Mouse (Mus musculus): ENCODE measurements around the gene Vps13d. TPM values are rescaled to one million over a fixed set of nuclear protein-coding genes. Genes with fewer than 3 reads are reported as not detected.
A peak's percentile ranks its signal among the peaks of the same experiment; 100 is the strongest.

Vps13d gene
- polyA plus RNA-seq, 1 experiment from 2014 or later, result 7.9 TPM

DNA sequence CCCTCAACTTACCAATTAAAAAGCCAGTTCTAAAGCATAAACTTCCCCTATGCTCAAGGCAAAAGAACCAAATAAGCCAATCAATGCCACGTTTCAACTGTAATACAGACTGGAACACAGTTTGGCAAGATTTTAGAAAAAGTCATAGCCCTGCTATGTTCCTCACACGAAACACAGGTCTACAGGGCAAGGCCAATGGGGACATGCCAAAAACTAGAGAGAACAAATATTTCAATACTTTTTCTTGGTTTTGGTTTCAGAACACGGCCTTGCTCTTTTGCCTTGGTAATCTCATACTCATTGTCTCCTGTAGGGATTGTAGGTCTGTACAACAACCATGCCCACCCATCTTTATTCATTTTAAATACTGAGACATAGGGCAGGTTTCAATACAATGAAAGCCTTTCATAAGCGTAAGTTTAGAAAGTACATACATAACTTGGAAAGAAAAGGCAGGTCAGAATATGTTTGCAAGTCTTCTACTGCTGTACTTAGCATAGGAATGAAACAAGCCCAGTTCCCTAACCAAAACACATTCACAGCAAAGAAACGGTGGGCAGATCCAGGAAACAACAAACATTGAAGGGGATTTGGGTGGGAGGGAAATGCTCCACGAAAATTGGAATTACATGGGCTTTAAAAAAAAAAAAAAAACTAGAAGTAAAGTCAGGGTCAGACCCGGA, 128.3 kb downstream of the Vps13d start:
- no peaks in the 10 kb centered on the region; the same call in 1 of the 2 replicates for H3K36me3 ChIP-seq (ENCODE audit: control insufficient read depth, insufficient read depth, low read length)

DNA sequence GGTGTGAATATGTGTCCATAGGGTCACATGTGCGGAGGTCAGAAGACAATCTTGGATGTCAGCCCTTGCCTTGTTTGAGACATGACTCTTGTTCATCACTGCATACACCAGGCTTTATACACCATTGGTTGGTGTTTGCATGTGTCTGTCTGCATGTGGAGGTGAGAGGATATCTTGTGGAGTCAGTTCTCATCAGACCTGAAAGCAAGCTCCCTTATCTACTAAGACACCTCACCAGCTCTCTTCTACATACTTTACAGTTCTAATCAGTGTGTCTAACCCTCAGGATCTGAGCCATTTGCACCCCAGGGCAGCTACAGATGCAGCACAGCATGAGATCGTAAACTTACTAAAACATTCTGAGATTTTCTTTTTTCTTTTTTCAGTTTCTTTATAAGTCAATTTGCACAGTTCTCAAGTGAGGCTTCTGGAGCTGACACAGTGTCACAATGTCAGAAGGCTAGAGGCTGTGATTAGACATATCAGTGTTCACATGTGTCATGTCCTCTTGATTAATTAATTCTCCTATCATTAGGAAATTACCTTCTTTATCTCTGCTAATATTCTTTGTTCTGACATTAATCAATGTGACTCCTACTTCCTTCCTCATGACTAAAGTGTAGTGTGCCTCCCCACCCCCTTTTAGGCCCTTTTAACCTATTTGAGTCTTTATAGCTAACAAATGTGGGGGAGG, 135.9 kb downstream of the Vps13d start:
- no peaks in the 10 kb centered on the region for H3K4me1 ChIP-seq (replicated peaks; ENCODE audit: control insufficient read depth, insufficient read depth, low read length)
- H3K4me3 ChIP-seq (ENCODE audit: low read depth, low read length), result no peak overlapping the region
- DNase-seq (ENCODE audit: low spot score), result no peak
- no peak overlapping the region for H3K4me2 ChIP-seq (ENCODE audit: low read depth, low read length, severe bottlenecking)
- no peaks in the 10 kb centered on the region; the same call in 1 of the 2 replicates for H3K36me3 ChIP-seq (ENCODE audit: control insufficient read depth, insufficient read depth, low read length)
- no peak overlapping the region for H3K9ac ChIP-seq (ENCODE audit: low read length)
- no peaks in the 10 kb centered on the region for H3K9me3 ChIP-seq (ENCODE audit: control insufficient read depth, low read length)
- no peak overlapping the region for H3K27ac ChIP-seq (ENCODE audit: low read depth, low read length)
- no peaks in the 10 kb centered on the region for H3K27me3 ChIP-seq (ENCODE audit: control insufficient read depth, insufficient read depth, low read length)
- WGBS, result 93% methylated on average over 2 of the region's 2 CpGs
- no peak for ATAC-seq (replicated peaks; ENCODE audit: low FRiP score)

More for the DNA sequence above, 128.3 kb downstream of the Vps13d start:
- Histone ChIP-seq H3K27ac (ENCODE audit: low read depth, low read length) (no peak overlapping the region), H3K27me3 (ENCODE audit: control insufficient read depth, insufficient read depth, low read length) (no peaks in the 10 kb centered on the region), H3K9me3 (ENCODE audit: control insufficient read depth, low read length) (no peaks in the 10 kb centered on the region), H3K4me2 (ENCODE audit: low read depth, low read length, severe bottlenecking) (no peak overlapping the region), H3K4me1 (replicated peaks; ENCODE audit: control insufficient read depth, insufficient read depth, low read length) (no peaks in the 10 kb centered on the region; the same call in 1 of the 2 replicates), H3K4me3 (ENCODE audit: low read depth, low read length) (no peak overlapping the region), H3K9ac (ENCODE audit: low read length) (no peak overlapping the region)
- no peak for DNase-seq (ENCODE audit: low spot score)
- no peak for ATAC-seq (replicated peaks; ENCODE audit: low FRiP score)
- 59% methylated on average over 7 of the region's 7 CpGs for WGBS

DNA sequence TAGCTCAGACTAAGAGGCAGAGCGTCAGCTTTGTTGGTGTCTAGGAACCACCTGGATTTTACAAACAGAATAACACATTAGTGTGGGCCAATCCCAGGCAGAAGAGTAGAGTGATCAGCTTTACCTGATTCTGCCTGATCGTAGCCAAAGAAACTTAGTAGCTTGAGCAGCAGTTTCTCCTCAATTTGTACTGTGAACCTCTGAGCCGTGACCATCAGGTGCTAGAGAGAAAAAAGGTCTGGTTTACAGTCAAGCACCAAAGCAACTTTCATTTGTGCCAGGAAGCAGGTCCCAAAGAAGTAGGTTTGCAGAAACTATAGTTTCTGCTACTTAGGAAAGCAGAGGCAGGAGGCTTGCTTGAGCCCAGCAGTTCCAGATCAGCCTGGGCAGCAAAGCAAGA, 138.5 kb downstream of the Vps13d start:
- no peaks in the 10 kb centered on the region; the same call in 1 of the 2 replicates for H3K27me3 ChIP-seq (ENCODE audit: control insufficient read depth, insufficient read depth, low read length)
- H3K4me1 ChIP-seq (replicated peaks; ENCODE audit: control insufficient read depth, insufficient read depth, low read length), result peaks cover 4% of the 10 kb centered on the region; the same call in 1 of the 2 replicates
- no peaks in the 10 kb centered on the region for H3K9me3 ChIP-seq (ENCODE audit: control insufficient read depth, low read length)
- ATAC-seq (replicated peaks; ENCODE audit: low FRiP score) (no peak), DNase-seq (ENCODE audit: low spot score) (no peak)
- no peaks in the 10 kb centered on the region; the same call in 1 of the 2 replicates for H3K36me3 ChIP-seq (ENCODE audit: control insufficient read depth, insufficient read depth, low read length)
- no peak overlapping the region for H3K27ac ChIP-seq (ENCODE audit: low read depth, low read length)
- H3K4me2 ChIP-seq (ENCODE audit: low read depth, low read length, severe bottlenecking), result no peak overlapping the region
- no peak overlapping the region for H3K4me3 ChIP-seq (ENCODE audit: low read depth, low read length)
- H3K9ac ChIP-seq (ENCODE audit: low read length), result no peak overlapping the region
- WGBS, result 93% methylated on average over 3 of the region's 3 CpGs

DNA sequence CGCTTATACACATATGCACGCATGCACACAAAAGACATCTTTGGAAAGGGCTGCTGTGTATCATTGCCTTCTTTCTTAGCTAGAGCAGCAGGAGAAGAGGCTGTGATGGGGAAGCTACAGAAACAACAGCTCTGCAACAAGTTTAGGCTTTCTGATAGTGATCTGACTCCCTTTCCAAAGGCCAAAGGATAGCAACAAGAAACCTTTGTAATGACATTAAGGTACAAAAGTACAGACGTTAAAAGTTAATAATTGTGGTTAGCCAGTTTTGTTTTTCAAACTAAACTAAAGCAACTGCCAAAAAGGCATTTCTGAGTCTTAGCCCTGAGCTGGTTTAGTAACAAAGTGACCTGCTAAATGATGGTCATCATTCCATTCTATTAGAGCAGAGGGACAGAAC, 139.0 kb downstream of the Vps13d start:
- H3K27me3 ChIP-seq (ENCODE audit: control insufficient read depth, insufficient read depth, low read length), result no peaks in the 10 kb centered on the region; the same call in 1 of the 2 replicates
- H3K27ac ChIP-seq (ENCODE audit: low read depth, low read length), result no peak overlapping the region
- H3K4me3 ChIP-seq (ENCODE audit: low read depth, low read length), result no peak overlapping the region
- no peak overlapping the region for H3K4me2 ChIP-seq (ENCODE audit: low read depth, low read length, severe bottlenecking)
- WGBS, result 92% methylated on average over 3 of the region's 3 CpGs
- H3K36me3 ChIP-seq (ENCODE audit: control insufficient read depth, insufficient read depth, low read length), result no peaks in the 10 kb centered on the region
- H3K4me1 ChIP-seq (replicated peaks; ENCODE audit: control insufficient read depth, insufficient read depth, low read length), result peaks cover 4% of the 10 kb centered on the region; the same call in 1 of the 2 replicates
- DNase-seq (ENCODE audit: low spot score), result no peak
- no peak overlapping the region for H3K9ac ChIP-seq (ENCODE audit: low read length)
- ATAC-seq (replicated peaks; ENCODE audit: low FRiP score), result no peak
- H3K9me3 ChIP-seq (ENCODE audit: control insufficient read depth, low read length), result no peaks in the 10 kb centered on the region

DNA sequence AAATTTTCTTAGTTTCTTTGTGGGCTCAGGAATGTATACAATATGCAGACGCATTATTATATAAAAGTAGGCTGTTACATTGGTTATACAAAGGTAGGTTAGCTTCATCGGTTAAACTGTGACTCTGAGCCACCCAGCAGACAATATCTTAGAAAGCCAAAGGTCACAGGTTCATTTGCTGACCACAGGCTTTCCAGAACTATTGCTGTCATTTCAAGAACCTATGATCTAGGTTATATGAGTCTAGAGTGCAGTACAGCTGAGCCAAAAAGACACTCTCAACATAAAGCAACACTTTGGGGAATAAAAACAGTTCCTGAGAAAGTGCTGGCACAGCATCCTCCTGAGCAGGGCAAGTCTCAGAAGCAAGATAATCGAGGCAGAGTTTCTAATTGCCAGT, 140.4 kb downstream of the Vps13d start:
- DNase-seq (ENCODE audit: low spot score) (no peak), ATAC-seq (replicated peaks; ENCODE audit: low FRiP score) (no peak)
- Histone ChIP-seq H3K4me2 (ENCODE audit: low read depth, low read length, severe bottlenecking) (no peak overlapping the region), H3K4me1 (replicated peaks; ENCODE audit: control insufficient read depth, insufficient read depth, low read length) (peaks cover 4% of the 10 kb centered on the region; the same call in 1 of the 2 replicates), H3K27ac (ENCODE audit: low read depth, low read length) (no peak overlapping the region), H3K36me3 (ENCODE audit: control insufficient read depth, insufficient read depth, low read length) (no peaks in the 10 kb centered on the region), H3K9ac (ENCODE audit: low read length) (no peak overlapping the region), H3K4me3 (ENCODE audit: low read depth, low read length) (no peak overlapping the region), H3K27me3 (ENCODE audit: control insufficient read depth, insufficient read depth, low read length) (no peaks in the 10 kb centered on the region; the same call in 1 of the 2 replicates), H3K9me3 (ENCODE audit: control insufficient read depth, low read length) (no peaks in the 10 kb centered on the region)
- 82% methylated on average over 3 of the region's 3 CpGs for WGBS

DNA sequence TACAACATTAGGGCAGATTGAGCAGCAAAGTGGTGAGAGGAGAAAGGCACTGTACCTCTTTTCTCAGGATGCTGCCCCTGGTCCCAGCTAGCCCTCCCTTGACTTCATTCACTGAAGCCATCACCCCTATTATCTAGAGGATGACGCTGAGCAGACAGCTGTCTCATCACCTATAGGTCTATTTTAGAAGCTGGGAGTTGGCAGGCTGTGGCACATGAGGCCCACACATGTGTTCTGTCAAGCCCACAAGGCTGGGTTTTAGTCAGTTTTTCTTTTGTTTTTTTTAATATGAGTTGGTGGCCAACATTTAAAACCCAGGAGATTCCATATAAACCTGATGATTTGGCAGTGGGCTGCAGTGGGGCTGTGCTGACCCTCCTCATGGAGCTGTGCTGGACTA, 142.1 kb downstream of the Vps13d start:
- no peak for DNase-seq (ENCODE audit: low spot score)
- WGBS, result 94% methylated on average over 1 of the region's 1 CpGs
- peaks cover 4% of the 10 kb centered on the region; the same call in 1 of the 2 replicates for H3K4me1 ChIP-seq (replicated peaks; ENCODE audit: control insufficient read depth, insufficient read depth, low read length)
- no peak overlapping the region for H3K9ac ChIP-seq (ENCODE audit: low read length)
- no peak for ATAC-seq (replicated peaks; ENCODE audit: low FRiP score)
- H3K9me3 ChIP-seq (ENCODE audit: control insufficient read depth, low read length), result no peaks in the 10 kb centered on the region
- H3K4me2 ChIP-seq (ENCODE audit: low read depth, low read length, severe bottlenecking), result no peak overlapping the region
- no peaks in the 10 kb centered on the region; the same call in 1 of the 2 replicates for H3K27me3 ChIP-seq (ENCODE audit: control insufficient read depth, insufficient read depth, low read length)
- H3K27ac ChIP-seq (ENCODE audit: low read depth, low read length), result no peak overlapping the region
- no peak overlapping the region for H3K4me3 ChIP-seq (ENCODE audit: low read depth, low read length)
- H3K36me3 ChIP-seq (ENCODE audit: control insufficient read depth, insufficient read depth, low read length), result no peaks in the 10 kb centered on the region

DNA sequence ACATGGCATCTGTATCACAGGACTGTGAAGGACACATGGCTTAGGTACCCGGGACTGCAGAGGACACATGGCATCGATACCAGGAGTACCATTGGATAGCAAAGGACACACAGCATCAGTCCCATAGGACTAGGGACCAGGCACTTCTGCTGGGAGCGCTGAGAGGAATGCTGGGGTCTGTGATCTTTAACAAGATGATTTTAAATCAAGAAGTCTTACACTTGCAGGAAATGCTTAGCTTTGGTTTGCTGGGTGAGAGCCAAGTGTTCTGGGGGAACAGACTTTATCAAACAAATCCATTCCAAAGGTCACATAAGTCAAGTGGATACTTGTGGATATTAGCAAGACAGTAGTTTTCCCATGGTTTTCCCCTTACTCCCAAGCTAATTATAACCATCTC, 142.5 kb downstream of the Vps13d start:
- no peaks in the 10 kb centered on the region for H3K36me3 ChIP-seq (ENCODE audit: control insufficient read depth, insufficient read depth, low read length)
- H3K27ac ChIP-seq (ENCODE audit: low read depth, low read length), result no peak overlapping the region
- H3K9me3 ChIP-seq (ENCODE audit: control insufficient read depth, low read length), result no peaks in the 10 kb centered on the region
- ATAC-seq (replicated peaks; ENCODE audit: low FRiP score), result no peak
- H3K27me3 ChIP-seq (ENCODE audit: control insufficient read depth, insufficient read depth, low read length), result no peaks in the 10 kb centered on the region; the same call in 1 of the 2 replicates
- H3K4me3 ChIP-seq (ENCODE audit: low read depth, low read length), result no peak overlapping the region
- no peak overlapping the region for H3K4me2 ChIP-seq (ENCODE audit: low read depth, low read length, severe bottlenecking)
- DNase-seq (ENCODE audit: low spot score), result no peak
- WGBS, result 89% methylated on average over 3 of the region's 3 CpGs
- no peak overlapping the region for H3K9ac ChIP-seq (ENCODE audit: low read length)
- peaks cover 4% of the 10 kb centered on the region; the same call in 1 of the 2 replicates for H3K4me1 ChIP-seq (replicated peaks; ENCODE audit: control insufficient read depth, insufficient read depth, low read length)

DNA sequence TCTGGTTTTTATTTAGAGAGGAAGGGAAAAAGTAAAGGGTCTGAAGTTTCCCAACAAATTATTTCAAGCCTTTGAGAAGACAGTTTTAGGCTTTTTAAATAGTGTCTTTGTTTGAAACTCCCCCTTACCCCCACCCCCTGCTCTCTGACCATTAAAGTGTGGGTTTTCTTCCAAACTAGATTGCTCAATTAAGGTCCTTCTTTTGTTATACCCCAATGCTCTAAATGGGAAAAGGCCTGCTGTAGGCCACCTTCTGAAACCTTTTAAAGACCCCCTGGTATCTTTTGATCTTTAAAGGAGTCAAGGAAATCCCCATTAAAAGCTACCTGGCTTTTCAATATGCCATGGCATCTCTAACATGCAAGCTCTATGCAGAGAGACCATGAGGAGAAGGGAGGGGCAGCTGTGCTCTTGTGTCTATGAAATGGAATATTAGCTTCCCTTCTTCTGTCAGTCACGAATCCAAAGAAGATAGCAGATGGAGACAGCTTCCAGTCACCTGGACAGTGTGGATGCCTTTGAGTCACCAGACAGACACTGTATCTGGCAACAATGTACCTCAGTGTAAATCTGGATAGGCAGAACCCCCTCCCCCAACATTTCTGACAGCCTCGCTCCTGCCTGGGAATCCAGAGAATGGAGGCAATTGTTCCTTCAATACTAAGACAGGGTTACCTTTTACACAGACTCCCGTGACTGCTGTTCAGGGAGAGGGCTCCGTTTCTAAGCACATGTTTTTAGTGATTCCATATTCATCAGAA, 143.4 kb downstream of the Vps13d start:
- no peak overlapping the region for H3K4me3 ChIP-seq (ENCODE audit: low read depth, low read length)
- DNase-seq (ENCODE audit: low spot score) (no peak), ATAC-seq (replicated peaks; ENCODE audit: low FRiP score) (peak; percentile 49; the same call in 1 of the 2 replicates)
- H3K4me2 ChIP-seq (ENCODE audit: low read depth, low read length, severe bottlenecking), result no peak overlapping the region
- H3K9ac ChIP-seq (ENCODE audit: low read length), result no peak overlapping the region
- peaks cover 4% of the 10 kb centered on the region; the same call in 1 of the 2 replicates for H3K4me1 ChIP-seq (replicated peaks; ENCODE audit: control insufficient read depth, insufficient read depth, low read length)
- H3K36me3 ChIP-seq (ENCODE audit: control insufficient read depth, insufficient read depth, low read length), result no peaks in the 10 kb centered on the region
- no peaks in the 10 kb centered on the region; the same call in 1 of the 2 replicates for H3K27me3 ChIP-seq (ENCODE audit: control insufficient read depth, insufficient read depth, low read length)
- no peaks in the 10 kb centered on the region for H3K9me3 ChIP-seq (ENCODE audit: control insufficient read depth, low read length)
- H3K27ac ChIP-seq (ENCODE audit: low read depth, low read length), result no peak overlapping the region
- 39% methylated on average over 4 of the region's 4 CpGs for WGBS

Data from forebrain, embryonic 11.5 days (tissue).